Mouse (Mus musculus): Measurements from ENCODE around the gene Acat1. TPM values are rescaled to one million over a fixed set of nuclear protein-coding genes. Genes with fewer than 3 reads are reported as not detected.

Gene Acat1
- polyA plus RNA-seq (2017; shearing (Covaris generic)) = 64.9 TPM

GRCm38 (mm10) chr9:53609968-53610781 lies at the start of gene Acat1:
Acat1 (minus strand) TSS chr9:53610382.

GRCm38 (mm10) chr9:53536558-53537320 lies 73.4 kb downstream of the Acat1 start, which contains the start of the genes Atm and Npat:
Atm (minus strand) TSS chr9:53536740.
Npat (plus strand) TSS chr9:53537047.

Other genes starting within 250 kb of the Acat1 start
- 1.1 TPM for gene Kdelc2, start 226.4 kb downstream of the Acat1 start, polyA plus RNA-seq (2017; shearing (Covaris generic))
- 0.54 TPM for gene 4930550C14Rik, start 208.1 kb downstream of the Acat1 start, polyA plus RNA-seq (2017; shearing (Covaris generic))
- 38.0 TPM for gene Atm, start 73.6 kb downstream of the Acat1 start, polyA plus RNA-seq (2017; shearing (Covaris generic))
- gene Npat, start 73.3 kb downstream of the Acat1 start, polyA plus RNA-seq (2017; shearing (Covaris generic)) = 25.5 TPM
- 19.1 TPM for gene Cul5, start 59.6 kb upstream of the Acat1 start, polyA plus RNA-seq (2017; shearing (Covaris generic))
- gene Rab39, start 95.8 kb upstream of the Acat1 start, polyA plus RNA-seq (2017; shearing (Covaris generic)) = 0.12 TPM
- gene Slc35f2, start 161.2 kb upstream of the Acat1 start, polyA plus RNA-seq (2017; shearing (Covaris generic)) = 22.2 TPM
- not detected for gene Sln, start 239.8 kb upstream of the Acat1 start, polyA plus RNA-seq (2017; shearing (Covaris generic))

Data from activated CD4-positive, CD25-positive, alpha-beta regulatory T cell, adult 9 weeks (primary cell).